Comparison of ENCODE assay signal across 8 mouse cellular contexts in genomic region chr10:77623639-77624400, GRCm38 (mm10). TPM values are rescaled to one million over a fixed set of nuclear protein-coding genes. Genes with fewer than 3 reads are reported as not detected.
DNase-seq lines count a peak whose midpoint lies in the region; ATAC-seq and TF ChIP-seq lines count a peak whose summit lies in the region.

No protein-coding gene starts in this region.

- DNase-seq in kidney, adult 2 months, result no peak
- no peak for DNase-seq in kidney, adult 11 months
- DNase-seq in urinary bladder, adult 18-20 months (ENCODE audit: low spot score in 2 of 2), result no peak
- DNase-seq in adrenal gland, adult 18-20 months (ENCODE audit: low spot score in 2 of 2), result no peak
- no peak for DNase-seq in kidney, postnatal 36 days

- no peaks in the 10 kb centered on the region for H3K36me3 ChIP-seq in kidney, adult 2 months (ENCODE audit: control insufficient read depth, insufficient read depth, low read length)
- 0 out of 2 replicates have a peak, but pooled peaks cover 3% of the 10 kb centered on the region for H3K36me3 ChIP-seq in hindbrain, embryonic 15.5 days
- H3K36me3 ChIP-seq in midbrain, embryonic 15.5 days (replicated peaks), result no peaks in the 10 kb centered on the region; the same call in 1 of the 2 replicates

- H3K4me3 ChIP-seq in kidney, adult 2 months (ENCODE audit: insufficient read depth, low read depth, low read length), result no peak overlapping the region
- H3K4me3 ChIP-seq in bone marrow macrophage, adult 2 months (ENCODE audit: insufficient read depth, low read length), result peak overlapping the region; percentile 90; the same call in 1 of the 2 replicates
- peak overlapping the region; percentile 76 for H3K4me3 ChIP-seq in hindbrain, embryonic 15.5 days
- H3K4me3 ChIP-seq in midbrain, embryonic 15.5 days, result peak overlapping the region; percentile 82

- H3K27me3 ChIP-seq in kidney, adult 2 months (replicated peaks; ENCODE audit: control insufficient read depth, insufficient read depth, low read length), result no peaks in the 10 kb centered on the region
- H3K27me3 ChIP-seq in hindbrain, embryonic 15.5 days, result no peaks in the 10 kb centered on the region
- no peaks in the 10 kb centered on the region for H3K27me3 ChIP-seq in midbrain, embryonic 15.5 days (replicated peaks)

- no peak for ATAC-seq in hindbrain, embryonic 15.5 days (ENCODE audit: low FRiP score, low read depth)
- no peak for ATAC-seq in midbrain, embryonic 15.5 days (replicated peaks)

- H3K4me2 ChIP-seq in hindbrain, embryonic 15.5 days, result peak overlapping the region; percentile 67
- H3K4me2 ChIP-seq in midbrain, embryonic 15.5 days, result peak overlapping the region; percentile 62

- peak overlapping the region; percentile 83; the same call in 1 of the 2 replicates for H3K9ac ChIP-seq in hindbrain, embryonic 15.5 days
- peak overlapping the region; percentile 89 for H3K9ac ChIP-seq in midbrain, embryonic 15.5 days

- TF ChIP-seq POLR2A in kidney, adult 2 months (IDR thresholded peaks at IDR 0.05; ENCODE audit: low read depth, low read length), result no peak
- no peak for TF ChIP-seq POLR2A in bone marrow macrophage, adult 2 months (IDR thresholded peaks at IDR 0.05; ENCODE audit: borderline replicate concordance, low read depth, low read length)

- 70% methylated on average over 10 of the region's 10 CpGs for WGBS in kidney, adult 2 months
- WGBS in hindbrain, embryonic 15.5 days, result 92% methylated on average over 10 of the region's 10 CpGs
- WGBS in midbrain, embryonic 15.5 days, result 92% methylated on average over 10 of the region's 10 CpGs

- peak overlapping the region; percentile 77 for H3K27ac ChIP-seq in kidney, adult 2 months (ENCODE audit: insufficient read depth, low read depth, low read length)
- peak overlapping the region; percentile 67; the same call in 1 of the 2 replicates for H3K27ac ChIP-seq in bone marrow macrophage, adult 2 months (ENCODE audit: insufficient read depth, low read depth, low read length)
- H3K27ac ChIP-seq in hindbrain, embryonic 15.5 days (replicated peaks), result no peak overlapping the region
- H3K27ac ChIP-seq in midbrain, embryonic 15.5 days, result no peak overlapping the region

- peaks cover 29% of the 10 kb centered on the region for H3K4me1 ChIP-seq in kidney, adult 2 months (ENCODE audit: control insufficient read depth, insufficient read depth, low read length)
- peaks cover 53% of the 10 kb centered on the region for H3K4me1 ChIP-seq in bone marrow macrophage, adult 2 months (ENCODE audit: control insufficient read depth, insufficient read depth, low read length)
- H3K4me1 ChIP-seq in hindbrain, embryonic 15.5 days (replicated peaks), result peaks cover 49% of the 10 kb centered on the region
- H3K4me1 ChIP-seq in midbrain, embryonic 15.5 days, result peaks cover 28% of the 10 kb centered on the region

- H3K9me3 ChIP-seq in hindbrain, embryonic 15.5 days, result no peaks in the 10 kb centered on the region
- H3K9me3 ChIP-seq in midbrain, embryonic 15.5 days, result no peaks in the 10 kb centered on the region

- no peak for TF ChIP-seq CTCF in kidney, adult 2 months (conservative IDR thresholded peaks at IDR 0.05; ENCODE audit: insufficient read depth, insufficient read length, low read depth, low read length)
- no peak for TF ChIP-seq CTCF in bone marrow macrophage, adult 2 months (IDR thresholded peaks at IDR 0.05; ENCODE audit: low read depth, low read length)

RNA-seq across cellular contexts. Expression of gene Ube2g2, which starts 1.7 kb away (rescaled TPM):
- polyA plus RNA-seq in kidney, adult 2 months (2012; rRNA removed), result 29.9 and 33.8 TPM in 2 replicates
- 57.9 and 61.2 TPM in 2 replicates for polyA plus RNA-seq in bone marrow macrophage, adult 2 months (2012; ENCODE audit: insufficient read depth, insufficient read length, missing spikeins)
- polyA plus RNA-seq in hindbrain, embryonic 15.5 days (2015; fragmentation: Nextera tagmentation; extraction: Ambion mirVana), result 83.8 and 90.0 TPM in 2 replicates
- polyA plus RNA-seq in midbrain, embryonic 15.5 days (2015; fragmentation: Nextera tagmentation; extraction: Ambion mirVana), result 91.1 and 97.2 TPM in 2 replicates
- total RNA-seq in adrenal gland, adult 18-20 months (2021), result 10 to 100 TPM; 67.2 to 74.1 TPM

RNA-seq across cellular contexts. Expression of gene Gm49325, which starts 17.8 kb away (rescaled TPM):
- not detected in 2 replicates for polyA plus RNA-seq in kidney, adult 2 months (2012; rRNA removed)
- polyA plus RNA-seq in bone marrow macrophage, adult 2 months (2012; ENCODE audit: insufficient read depth, insufficient read length, missing spikeins), result 40.9 and 41.8 TPM in 2 replicates
- 2.9 TPM in 1 of 2 replicates, not detected in the other for polyA plus RNA-seq in hindbrain, embryonic 15.5 days (2015; fragmentation: Nextera tagmentation; extraction: Ambion mirVana)
- 2.5 TPM in 1 of 2 replicates, not detected in the other for polyA plus RNA-seq in midbrain, embryonic 15.5 days (2015; fragmentation: Nextera tagmentation; extraction: Ambion mirVana)
- 10 to 100 TPM; 13.1 to 17.1 TPM for total RNA-seq in adrenal gland, adult 18-20 months (2021)

RNA-seq across cellular contexts. Expression of gene Sumo3, which starts 17.9 kb away (rescaled TPM):
- polyA plus RNA-seq in kidney, adult 2 months (2012; rRNA removed), result 241 and 269 TPM in 2 replicates
- 165 and 203 TPM in 2 replicates for polyA plus RNA-seq in bone marrow macrophage, adult 2 months (2012; ENCODE audit: insufficient read depth, insufficient read length, missing spikeins)
- polyA plus RNA-seq in hindbrain, embryonic 15.5 days (2015; fragmentation: Nextera tagmentation; extraction: Ambion mirVana), result 282 and 283 TPM in 2 replicates
- polyA plus RNA-seq in midbrain, embryonic 15.5 days (2015; fragmentation: Nextera tagmentation; extraction: Ambion mirVana), result 308 and 325 TPM in 2 replicates
- total RNA-seq in adrenal gland, adult 18-20 months (2021), result 10 to 100 TPM; 91.8 to 98.8 TPM

RNA-seq across cellular contexts. Expression of gene Pttg1ip, which starts 42.3 kb away (rescaled TPM):
- 321 and 342 TPM in 2 replicates for polyA plus RNA-seq in kidney, adult 2 months (2012; rRNA removed)
- polyA plus RNA-seq in bone marrow macrophage, adult 2 months (2012; ENCODE audit: insufficient read depth, insufficient read length, missing spikeins), result 98.5 and 102 TPM in 2 replicates
- polyA plus RNA-seq in hindbrain, embryonic 15.5 days (2015; fragmentation: Nextera tagmentation; extraction: Ambion mirVana), result 75.2 and 81.7 TPM in 2 replicates
- polyA plus RNA-seq in midbrain, embryonic 15.5 days (2015; fragmentation: Nextera tagmentation; extraction: Ambion mirVana), result 68.6 and 72.0 TPM in 2 replicates
- 100 to 1,000 TPM; 175 to 203 TPM for total RNA-seq in adrenal gland, adult 18-20 months (2021)

Comparison
In these comparisons a context has a peak if more than half of its experiments do, and no peak if none do; other contexts are left out.
1. H3K27ac ChIP-seq: peak in kidney, adult 2 months (single experiment) and bone marrow macrophage, adult 2 months (single experiment); none in hindbrain, embryonic 15.5 days (single experiment) and midbrain, embryonic 15.5 days (single experiment).
2. RNA of gene Gm49325, which starts 17.8 kb away (polyA plus RNA-seq): 40.9 to 41.8 TPM in bone marrow macrophage, adult 2 months; 2.9 TPM in hindbrain, embryonic 15.5 days, not detected in kidney, adult 2 months and 2.5 TPM in midbrain, embryonic 15.5 days; every median in the first group is over 10 times any median in the second.